Mouse (Mus musculus) hindbrain, embryonic 15.5 days (tissue): ENCODE data around the gene Syt9. TPM values are rescaled to one million over a fixed set of nuclear protein-coding genes. Genes with fewer than 3 reads are reported as not detected.
A peak's percentile ranks its signal among the peaks of the same experiment; 100 is the strongest.

Experiments
- ATAC-seq: fragments of 200-750 bp; cut with Nextera tagmentation; 2 replicates; pipeline ENCODE4 v1.8.0; 2017; ENCODE audit warnings: low read depth, moderate number of reproducible peaks, moderate TSS enrichment; ENCODE audit not compliant: low FRiP score
- H3K27ac ChIP-seq: fragments of 300-500 bp; sonication (generic); replicated peaks from 2 replicates; pipeline ENCODE4 v1.5.1; 2015; ENCODE audit warnings: mild to moderate bottlenecking, inconsistent platforms
- H3K27me3 ChIP-seq: fragments of 300-500 bp; sonication (generic); 2 replicates; pipeline ENCODE4 v1.6.1; 2015; ENCODE audit warnings: control low read depth, inconsistent platforms
- H3K36me3 ChIP-seq: fragments of 300-500 bp; sonication (generic); 2 replicates; pipeline ENCODE4 v1.6.1; 2015; ENCODE audit warnings: control low read depth, inconsistent platforms
- H3K4me1 ChIP-seq: fragments of 300-500 bp; sonication (generic); replicated peaks from 2 replicates; pipeline ENCODE4 v1.6.1; 2015; ENCODE audit warnings: control low read depth, inconsistent platforms
- H3K4me2 ChIP-seq: fragments of 300-500 bp; sonication (generic); 2 replicates; pipeline ENCODE4 v1.6.1; 2015; ENCODE audit warnings: moderate library complexity, mild to moderate bottlenecking, inconsistent platforms
- H3K4me3 ChIP-seq: fragments of 300-500 bp; sonication (generic); 2 replicates; pipeline ENCODE4 v1.5.1; 2015; ENCODE audit warnings: mild to moderate bottlenecking, inconsistent platforms
- H3K9ac ChIP-seq: fragments of 300-500 bp; sonication (generic); 2 replicates; pipeline ENCODE4 v1.6.1; 2015; ENCODE audit warnings: inconsistent platforms
- H3K9me3 ChIP-seq: fragments of 300-500 bp; sonication (generic); 2 replicates; pipeline ENCODE4 v1.6.1; 2016; ENCODE audit warnings: control low read depth, inconsistent platforms
- WGBS: fragments of 180-500 bp; shearing (Covaris S2); methylation state at CpG from one replicate; pipeline ENCODE4 v1.1.7; 2015; 5-methylcytosine and 5-hydroxymethylcytosine counted together
- polyA plus RNA-seq: library from polyadenylated mRNA; unstranded; fragments of >200 nt; fragmentation: Nextera tagmentation; extraction: Ambion mirVana; gene quantifications from 2 replicates; pipeline ENCODE4 v1.2.1, GENCODE M21; 2015

Syt9 gene
- 11.5 and 12.7 TPM in 2 replicates for polyA plus RNA-seq

- Histone ChIP-seq H3K27ac (peak within 1 kb of the TSS; percentile 73), H3K4me2 (peak within 1 kb of the TSS; percentile 96), H3K27me3 (peaks cover 22% of the 10 kb centered on the region), H3K9ac (peak within 1 kb of the TSS; percentile 82), H3K4me1 (peaks cover 27% of the 10 kb centered on the region), H3K36me3 (no peaks in the 10 kb centered on the region), H3K4me3 (peak within 1 kb of the TSS; percentile 88), H3K9me3 (no peaks in the 10 kb centered on the region)
- WGBS: under 1% methylated on average over 54 of the region's 102 CpGs
- ATAC-seq: peak; percentile 90
These were observed at the start of gene Syt9 for GRCm38 (mm10) chr7:107370232-107371125. Gene Syt9, plus strand, starts transcription at chr7:107370728.

- Histone ChIP-seq H3K9me3 (no peaks in the 10 kb centered on the region), H3K4me2 (no peak overlapping the region), H3K27me3 (no peaks in the 10 kb centered on the region), H3K4me1 (peaks cover 9% of the 10 kb centered on the region), H3K4me3 (no peak overlapping the region), H3K36me3 (no peaks in the 10 kb centered on the region), H3K9ac (no peak overlapping the region), H3K27ac (no peak overlapping the region)
- ATAC-seq: no peak
- 90% methylated on average over 5 of the region's 5 CpGs for WGBS
These were observed 31.5 kb upstream of the Syt9 start for GRCm38 (mm10) chr7:107339013-107339412.

- Histone ChIP-seq H3K27me3 (no peaks in the 10 kb centered on the region), H3K27ac (no peak overlapping the region), H3K9ac (no peak overlapping the region), H3K36me3 (no peaks in the 10 kb centered on the region), H3K9me3 (no peaks in the 10 kb centered on the region), H3K4me3 (no peak overlapping the region), H3K4me2 (no peak overlapping the region), H3K4me1 (peaks cover 9% of the 10 kb centered on the region)
- WGBS: 50% methylated on average over 3 of the region's 3 CpGs
- ATAC-seq: no peak
These were observed 30.9 kb upstream of the Syt9 start for GRCm38 (mm10) chr7:107339560-107340057.

GRCm38 (mm10) chr7:107340221-107340620 is 30.3 kb upstream of the Syt9 start:
- H3K4me1 ChIP-seq: peaks cover 9% of the 10 kb centered on the region
- H3K9ac ChIP-seq: no peak overlapping the region
- H3K27me3 ChIP-seq: no peaks in the 10 kb centered on the region
- WGBS: 85% methylated on average over 1 of the region's 1 CpGs
- H3K27ac ChIP-seq: no peak overlapping the region
- H3K4me2 ChIP-seq: no peak overlapping the region
- H3K36me3 ChIP-seq: no peaks in the 10 kb centered on the region
- H3K9me3 ChIP-seq: no peaks in the 10 kb centered on the region
- no peak overlapping the region for H3K4me3 ChIP-seq
- no peak for ATAC-seq

- Histone ChIP-seq H3K27ac (no peak overlapping the region), H3K9me3 (no peaks in the 10 kb centered on the region), H3K36me3 (no peaks in the 10 kb centered on the region), H3K4me1 (peaks cover 9% of the 10 kb centered on the region), H3K4me3 (no peak overlapping the region), H3K4me2 (no peak overlapping the region), H3K27me3 (no peaks in the 10 kb centered on the region), H3K9ac (no peak overlapping the region)
- ATAC-seq: peak; percentile 73
- WGBS: 31% methylated on average over 8 of the region's 8 CpGs
These were observed 28.9 kb upstream of the Syt9 start for GRCm38 (mm10) chr7:107341519-107342190.

- H3K27me3 ChIP-seq: no peaks in the 10 kb centered on the region
- no peak overlapping the region for H3K9ac ChIP-seq
- no peaks in the 10 kb centered on the region for H3K4me1 ChIP-seq
- no peak overlapping the region for H3K4me2 ChIP-seq
- H3K27ac ChIP-seq: no peak overlapping the region
- WGBS: 70% methylated on average over 1 of the region's 1 CpGs
- no peak for ATAC-seq
- no peaks in the 10 kb centered on the region for H3K36me3 ChIP-seq
- H3K4me3 ChIP-seq: no peak overlapping the region
- H3K9me3 ChIP-seq: no peaks in the 10 kb centered on the region
These were observed 21.3 kb upstream of the Syt9 start for GRCm38 (mm10) chr7:107349201-107349600.

- Histone ChIP-seq H3K27ac (no peak overlapping the region), H3K27me3 (no peaks in the 10 kb centered on the region), H3K9me3 (no peaks in the 10 kb centered on the region), H3K36me3 (no peaks in the 10 kb centered on the region), H3K4me1 (no peaks in the 10 kb centered on the region), H3K4me3 (no peak overlapping the region), H3K9ac (no peak overlapping the region), H3K4me2 (no peak overlapping the region)
- ATAC-seq: no peak
- WGBS: 93% methylated on average over 3 of the region's 3 CpGs
These were observed 8.4 kb upstream of the Syt9 start for GRCm38 (mm10) chr7:107362153-107362552.

GRCm38 (mm10) chr7:107362634-107363033 is 7.9 kb upstream of the Syt9 start:
- Histone ChIP-seq H3K27ac (no peak overlapping the region), H3K36me3 (no peaks in the 10 kb centered on the region), H3K9me3 (no peaks in the 10 kb centered on the region), H3K9ac (no peak overlapping the region), H3K4me2 (no peak overlapping the region), H3K4me1 (no peaks in the 10 kb centered on the region), H3K27me3 (no peaks in the 10 kb centered on the region), H3K4me3 (no peak overlapping the region)
- no peak for ATAC-seq
- WGBS: 81% methylated on average over 3 of the region's 3 CpGs

GRCm38 (mm10) chr7:107371126-107371920 is 795 bp downstream of the Syt9 start:
- peaks cover 27% of the 10 kb centered on the region for H3K4me1 ChIP-seq
- 3% methylated on average over 44 of the region's 45 CpGs for WGBS
- H3K4me2 ChIP-seq: peak overlapping the region; percentile 96
- peak overlapping the region; percentile 82 for H3K9ac ChIP-seq
- no peaks in the 10 kb centered on the region for H3K36me3 ChIP-seq
- H3K4me3 ChIP-seq: peak overlapping the region; percentile 88
- H3K27ac ChIP-seq: peak overlapping the region; percentile 73
- no peaks in the 10 kb centered on the region for H3K9me3 ChIP-seq
- peaks cover 22% of the 10 kb centered on the region for H3K27me3 ChIP-seq
- ATAC-seq: peak; percentile 69

GRCm38 (mm10) chr7:107380562-107380961 is 10.0 kb downstream of the Syt9 start:
- H3K36me3 ChIP-seq: no peaks in the 10 kb centered on the region
- no peaks in the 10 kb centered on the region for H3K27me3 ChIP-seq
- no peak for ATAC-seq
- H3K4me1 ChIP-seq: no peaks in the 10 kb centered on the region
- H3K9ac ChIP-seq: no peak overlapping the region
- H3K9me3 ChIP-seq: no peaks in the 10 kb centered on the region
- no peak overlapping the region for H3K4me2 ChIP-seq
- 81% methylated on average over 5 of the region's 5 CpGs for WGBS
- no peak overlapping the region for H3K4me3 ChIP-seq
- no peak overlapping the region for H3K27ac ChIP-seq

- Histone ChIP-seq H3K27ac (no peak overlapping the region), H3K9me3 (no peaks in the 10 kb centered on the region), H3K27me3 (no peaks in the 10 kb centered on the region), H3K9ac (no peak overlapping the region), H3K4me1 (no peaks in the 10 kb centered on the region), H3K4me2 (no peak overlapping the region), H3K4me3 (no peak overlapping the region), H3K36me3 (no peaks in the 10 kb centered on the region)
- ATAC-seq: no peak
These were observed 19.1 kb downstream of the Syt9 start for GRCm38 (mm10) chr7:107389604-107390003.
